Mouse (Mus musculus): Measurements from ENCODE around the gene Fetub.

Gene Fetub

GRCm38 (mm10) chr16:22967383-22968030, 49.4 kb downstream of the Fetub start:
- DNase-seq, result no peak

Measured in thymus, postnatal 25 days (tissue).